Mouse (Mus musculus) adipose tissue, adult 10 weeks (tissue): ENCODE data around the gene Herc1. TPM values are rescaled to one million over a fixed set of nuclear protein-coding genes. Genes with fewer than 3 reads are reported as not detected.

Source experiments
- polyA plus RNA-seq: library from polyadenylated mRNA; stranded (reverse); fragments of 350-450 nt; fragmentation: Illumina TruSeq; extraction: RNeasy Lipid Tissue Mini Kit (QIAGEN cat#74804); gene quantifications from one replicate; pipeline ENCODE4 v1.2.3, GENCODE M21; 2014; ENCODE audit warnings: low read depth, low replicate concordance

Gene Herc1
- polyA plus RNA-seq: 15.3 TPM

GRCm38 (mm10) chr9:66349860-66350787 is at the start of gene Herc1:
TSS of gene Herc1 (plus strand) at chr9:66350450.

GRCm38 (mm10) chr9:66514256-66514770 is 164.1 kb downstream of the Herc1 start, which contains the start of gene Fbxl22:
TSS of gene Fbxl22 (minus strand) at chr9:66514593.

Other genes starting within 250 kb of the Herc1 start
- gene Snx1, start 223.9 kb upstream of the Herc1 start, polyA plus RNA-seq: 196 TPM
- gene Ciao2a, start 223.8 kb upstream of the Herc1 start, polyA plus RNA-seq: 51.8 TPM
- gene Dapk2, start 192.2 kb upstream of the Herc1 start, polyA plus RNA-seq: 6.2 TPM
- gene Fbxl22, start 164.1 kb downstream of the Herc1 start, polyA plus RNA-seq: 1.9 TPM
- gene Usp3, start 242.7 kb downstream of the Herc1 start, polyA plus RNA-seq: 34.5 TPM